Mouse (Mus musculus): ENCODE results near the gene Trpc4ap.

Trpc4ap gene

GRCm38 (mm10) chr2:155681194-155681593 is 11.0 kb downstream of the Trpc4ap start:
- DNase-seq (ENCODE audit: low read depth, low spot score), result no peak
- H3K36me3 ChIP-seq (ENCODE audit: control insufficient read depth, insufficient read depth, low read length, poor library complexity, severe bottlenecking), result no peaks in the 10 kb centered on the region
- H3K27me3 ChIP-seq (ENCODE audit: control insufficient read depth, insufficient read depth, low read length, poor library complexity, severe bottlenecking), result no peaks in the 10 kb centered on the region

- no peaks in the 10 kb centered on the region for H3K36me3 ChIP-seq (ENCODE audit: control insufficient read depth, insufficient read depth, low read length, poor library complexity, severe bottlenecking)
- no peaks in the 10 kb centered on the region for H3K27me3 ChIP-seq (ENCODE audit: control insufficient read depth, insufficient read depth, low read length, poor library complexity, severe bottlenecking)
- no peak for DNase-seq (ENCODE audit: low read depth, low spot score)
Measured at GRCm38 (mm10) chr2:155680591-155680990, 11.6 kb downstream of the Trpc4ap start.

GRCm38 (mm10) chr2:155679586-155680110 is 12.5 kb downstream of the Trpc4ap start:
- peak; percentile 52 for DNase-seq (ENCODE audit: low read depth, low spot score)
- H3K27me3 ChIP-seq (ENCODE audit: control insufficient read depth, insufficient read depth, low read length, poor library complexity, severe bottlenecking), result no peaks in the 10 kb centered on the region
- H3K36me3 ChIP-seq (ENCODE audit: control insufficient read depth, insufficient read depth, low read length, poor library complexity, severe bottlenecking), result no peaks in the 10 kb centered on the region

- no peak for DNase-seq (ENCODE audit: low read depth, low spot score)
Measured at GRCm38 (mm10) chr2:155675118-155675517, 17.1 kb downstream of the Trpc4ap start.

GRCm38 (mm10) chr2:155673546-155673945 is 18.6 kb downstream of the Trpc4ap start:
- DNase-seq (ENCODE audit: low read depth, low spot score), result peak; percentile 83
- no peaks in the 10 kb centered on the region for H3K27me3 ChIP-seq (ENCODE audit: control insufficient read depth, insufficient read depth, low read length, poor library complexity, severe bottlenecking)
- H3K36me3 ChIP-seq (ENCODE audit: control insufficient read depth, insufficient read depth, low read length, poor library complexity, severe bottlenecking), result peaks cover 10% of the 10 kb centered on the region; the same call in 1 of the 2 replicates

More at GRCm38 (mm10) chr2:155675118-155675517, 17.1 kb downstream of the Trpc4ap start:
- no peaks in the 10 kb centered on the region for H3K27me3 ChIP-seq (ENCODE audit: control insufficient read depth, insufficient read depth, low read length, poor library complexity, severe bottlenecking)
- peaks cover 10% of the 10 kb centered on the region; the same call in 1 of the 2 replicates for H3K36me3 ChIP-seq (ENCODE audit: control insufficient read depth, insufficient read depth, low read length, poor library complexity, severe bottlenecking)

- H3K27me3 ChIP-seq (ENCODE audit: control insufficient read depth, insufficient read depth, low read length, poor library complexity, severe bottlenecking), result no peaks in the 10 kb centered on the region
- DNase-seq (ENCODE audit: low read depth, low spot score), result no peak
- H3K36me3 ChIP-seq (ENCODE audit: control insufficient read depth, insufficient read depth, low read length, poor library complexity, severe bottlenecking), result peaks cover 14% of the 10 kb centered on the region
Measured at GRCm38 (mm10) chr2:155671236-155671635, 20.9 kb downstream of the Trpc4ap start.

- Histone ChIP-seq H3K36me3 (ENCODE audit: control insufficient read depth, insufficient read depth, low read length, poor library complexity, severe bottlenecking) (peaks cover 24% of the 10 kb centered on the region), H3K27me3 (ENCODE audit: control insufficient read depth, insufficient read depth, low read length, poor library complexity, severe bottlenecking) (no peaks in the 10 kb centered on the region)
- peak; percentile 68 for DNase-seq (ENCODE audit: low read depth, low spot score)
Measured at GRCm38 (mm10) chr2:155668461-155668860, 23.7 kb downstream of the Trpc4ap start.

- Histone ChIP-seq H3K36me3 (ENCODE audit: control insufficient read depth, insufficient read depth, low read length, poor library complexity, severe bottlenecking) (peaks cover 24% of the 10 kb centered on the region), H3K27me3 (ENCODE audit: control insufficient read depth, insufficient read depth, low read length, poor library complexity, severe bottlenecking) (no peaks in the 10 kb centered on the region)
- no peak for DNase-seq (ENCODE audit: low read depth, low spot score)
Measured at GRCm38 (mm10) chr2:155667881-155668280, 24.3 kb downstream of the Trpc4ap start.

- DNase-seq (ENCODE audit: low read depth, low spot score), result no peak
- Histone ChIP-seq H3K36me3 (ENCODE audit: control insufficient read depth, insufficient read depth, low read length, poor library complexity, severe bottlenecking) (peaks cover 21% of the 10 kb centered on the region), H3K27me3 (ENCODE audit: control insufficient read depth, insufficient read depth, low read length, poor library complexity, severe bottlenecking) (no peaks in the 10 kb centered on the region)
Measured at GRCm38 (mm10) chr2:155663910-155664460, 28.2 kb downstream of the Trpc4ap start.

- DNase-seq (ENCODE audit: low read depth, low spot score), result peak; percentile 78
- no peaks in the 10 kb centered on the region for H3K27me3 ChIP-seq (ENCODE audit: control insufficient read depth, insufficient read depth, low read length, poor library complexity, severe bottlenecking)
Measured at GRCm38 (mm10) chr2:155663097-155663496, 29.1 kb downstream of the Trpc4ap start.

GRCm38 (mm10) chr2:155662390-155662789 is 29.8 kb downstream of the Trpc4ap start:
- Histone ChIP-seq H3K36me3 (ENCODE audit: control insufficient read depth, insufficient read depth, low read length, poor library complexity, severe bottlenecking) (peaks cover 25% of the 10 kb centered on the region), H3K27me3 (ENCODE audit: control insufficient read depth, insufficient read depth, low read length, poor library complexity, severe bottlenecking) (no peaks in the 10 kb centered on the region)
- DNase-seq (ENCODE audit: low read depth, low spot score), result no peak

More at GRCm38 (mm10) chr2:155663097-155663496, 29.1 kb downstream of the Trpc4ap start:
- H3K36me3 ChIP-seq (ENCODE audit: control insufficient read depth, insufficient read depth, low read length, poor library complexity, severe bottlenecking), result peaks cover 25% of the 10 kb centered on the region

GRCm38 (mm10) chr2:155655759-155656372 is 36.3 kb downstream of the Trpc4ap start:
- peaks cover 19% of the 10 kb centered on the region for H3K36me3 ChIP-seq (ENCODE audit: control insufficient read depth, insufficient read depth, low read length, poor library complexity, severe bottlenecking)
- H3K27me3 ChIP-seq (ENCODE audit: control insufficient read depth, insufficient read depth, low read length, poor library complexity, severe bottlenecking), result no peaks in the 10 kb centered on the region
- no peak for DNase-seq (ENCODE audit: low read depth, low spot score)

- no peaks in the 10 kb centered on the region for H3K27me3 ChIP-seq (ENCODE audit: control insufficient read depth, insufficient read depth, low read length, poor library complexity, severe bottlenecking)
- no peak for DNase-seq (ENCODE audit: low read depth, low spot score)
- peaks cover 25% of the 10 kb centered on the region for H3K36me3 ChIP-seq (ENCODE audit: control insufficient read depth, insufficient read depth, low read length, poor library complexity, severe bottlenecking)
Measured at GRCm38 (mm10) chr2:155652618-155653017, 39.6 kb downstream of the Trpc4ap start.

GRCm38 (mm10) chr2:155645746-155646145 is 46.4 kb downstream of the Trpc4ap start:
- peaks cover 31% of the 10 kb centered on the region for H3K36me3 ChIP-seq (ENCODE audit: control insufficient read depth, insufficient read depth, low read length, poor library complexity, severe bottlenecking)
- H3K27me3 ChIP-seq (ENCODE audit: control insufficient read depth, insufficient read depth, low read length, poor library complexity, severe bottlenecking), result no peaks in the 10 kb centered on the region
- DNase-seq (ENCODE audit: low read depth, low spot score), result no peak
